Mouse (Mus musculus): ENCODE results near the gene Dlec1.
A peak's percentile ranks its signal among the peaks of the same experiment; 100 is the strongest.

Gene Dlec1

GRCm38 (mm10) chr9:119101992-119102782 is at the start of gene Dlec1:
Gene Dlec1, plus strand, starts transcription at chr9:119102478.
- peak; percentile 64 for DNase-seq (ENCODE audit: low spot score)

- no peak for DNase-seq (ENCODE audit: low spot score)
These were observed 48.2 kb upstream of the Dlec1 start for GRCm38 (mm10) chr9:119053964-119054576.

- no peak for DNase-seq (ENCODE audit: low spot score)
These were observed 46.9 kb upstream of the Dlec1 start for GRCm38 (mm10) chr9:119055336-119055735.

GRCm38 (mm10) chr9:119058245-119058644 is 44.0 kb upstream of the Dlec1 start:
- DNase-seq (ENCODE audit: low spot score), result no peak

- DNase-seq (ENCODE audit: low spot score), result no peak
These were observed 41.6 kb upstream of the Dlec1 start for GRCm38 (mm10) chr9:119060701-119061100.

GRCm38 (mm10) chr9:119063036-119063644 is 39.1 kb upstream of the Dlec1 start:
- DNase-seq (ENCODE audit: low spot score), result no peak

GRCm38 (mm10) chr9:119064296-119064695 is 38.0 kb upstream of the Dlec1 start:
- DNase-seq (ENCODE audit: low spot score), result no peak

- DNase-seq (ENCODE audit: low spot score), result peak; percentile 77
These were observed 34.7 kb upstream of the Dlec1 start for GRCm38 (mm10) chr9:119067601-119068000.

GRCm38 (mm10) chr9:119068266-119068665 is 34.0 kb upstream of the Dlec1 start:
- no peak for DNase-seq (ENCODE audit: low spot score)

- no peak for DNase-seq (ENCODE audit: low spot score)
These were observed 32.0 kb upstream of the Dlec1 start for GRCm38 (mm10) chr9:119070173-119070825.

GRCm38 (mm10) chr9:119071786-119072185 is 30.5 kb upstream of the Dlec1 start:
- no peak for DNase-seq (ENCODE audit: low spot score)

- DNase-seq (ENCODE audit: low spot score), result peak; percentile 65
These were observed 28.9 kb upstream of the Dlec1 start for GRCm38 (mm10) chr9:119073184-119073895.

- DNase-seq (ENCODE audit: low spot score), result no peak
These were observed 26.6 kb upstream of the Dlec1 start for GRCm38 (mm10) chr9:119075685-119076084.

GRCm38 (mm10) chr9:119080040-119080675 is 22.1 kb upstream of the Dlec1 start:
- DNase-seq (ENCODE audit: low spot score), result no peak

- DNase-seq (ENCODE audit: low spot score), result no peak
These were observed 20.2 kb upstream of the Dlec1 start for GRCm38 (mm10) chr9:119082039-119082438.

GRCm38 (mm10) chr9:119082656-119083430 is 19.4 kb upstream of the Dlec1 start:
- no peak for DNase-seq (ENCODE audit: low spot score)

GRCm38 (mm10) chr9:119083966-119084365 is 18.3 kb upstream of the Dlec1 start:
- DNase-seq (ENCODE audit: low spot score), result no peak

- no peak for DNase-seq (ENCODE audit: low spot score)
These were observed 15.8 kb upstream of the Dlec1 start for GRCm38 (mm10) chr9:119086451-119086850.

GRCm38 (mm10) chr9:119087309-119087708 is 15.0 kb upstream of the Dlec1 start:
- DNase-seq (ENCODE audit: low spot score), result no peak

GRCm38 (mm10) chr9:119088148-119088801 is 14.0 kb upstream of the Dlec1 start:
- DNase-seq (ENCODE audit: low spot score), result peak; percentile 96
